Mouse (Mus musculus) embryonic facial prominence, embryonic 15.5 days (tissue): ENCODE data around the gene Olfr825. TPM values are rescaled to one million over a fixed set of nuclear protein-coding genes. Genes with fewer than 3 reads are reported as not detected.
"Not testable (repeated sequence)": the region's sequence is repeated elsewhere in the genome, so short reads cannot be mapped to it uniquely, and the experiment has no call there.

Source experiments
- ATAC-seq: fragments of 200-750 bp; cut with Nextera tagmentation; 2 replicates; pipeline ENCODE4 v1.8.0; 2017; ENCODE audit warnings: low read depth, moderate TSS enrichment; ENCODE audit not compliant: insufficient number of reproducible peaks, low FRiP score, low TSS enrichment
- H3K27ac ChIP-seq: fragments of 300-500 bp; sonication (generic); replicated peaks from 2 replicates; pipeline ENCODE4 v1.5.1; 2015; ENCODE audit warnings: mild to moderate bottlenecking, inconsistent platforms
- H3K27me3 ChIP-seq: fragments of 300-500 bp; sonication (generic); 2 replicates; pipeline ENCODE4 v1.6.1; 2015; ENCODE audit warnings: inconsistent platforms
- H3K36me3 ChIP-seq: fragments of 300-500 bp; sonication (generic); 2 replicates; pipeline ENCODE4 v1.6.1; 2015; ENCODE audit warnings: mild to moderate bottlenecking, inconsistent platforms
- H3K4me1 ChIP-seq: fragments of 300-500 bp; sonication (generic); 2 replicates; pipeline ENCODE4 v1.6.1; 2015; ENCODE audit warnings: inconsistent platforms
- H3K4me2 ChIP-seq: fragments of 300-500 bp; sonication (generic); replicated peaks from 2 replicates; pipeline ENCODE4 v1.6.1; 2015; ENCODE audit warnings: mild to moderate bottlenecking, inconsistent platforms
- H3K4me3 ChIP-seq: fragments of 300-500 bp; sonication (generic); replicated peaks from 2 replicates; pipeline ENCODE4 v1.5.1; 2015; ENCODE audit warnings: mild to moderate bottlenecking, inconsistent platforms
- H3K9ac ChIP-seq: fragments of 300-500 bp; sonication (generic); 2 replicates; pipeline ENCODE4 v1.6.1; 2015; ENCODE audit warnings: inconsistent platforms
- H3K9me3 ChIP-seq: fragments of 300-500 bp; sonication (generic); replicated peaks from 2 replicates; pipeline ENCODE4 v1.6.1; 2016; ENCODE audit warnings: inconsistent platforms
- WGBS: fragments of 180-500 bp; shearing (Covaris S2); methylation state at CpG from one replicate; pipeline ENCODE4 v1.1.7; 2015; 5-methylcytosine and 5-hydroxymethylcytosine counted together
- polyA plus RNA-seq: library from polyadenylated mRNA; unstranded; fragments of >200 nt; fragmentation: Nextera tagmentation; extraction: Ambion mirVana; gene quantifications from 2 replicates; pipeline ENCODE4 v1.2.1, GENCODE M21; 2015

The Olfr825 gene
- polyA plus RNA-seq: 0.27 TPM in 1 of 2 replicates, not detected in the other

GRCm38 (mm10) chr10:130166666-130167065 is at the start of gene Olfr825:
Olfr825 (minus strand) TSS chr10:130166766.
- H3K9me3 ChIP-seq: no peaks in the 10 kb centered on the region
- H3K4me2 ChIP-seq: no peak within 1 kb of the TSS
- no peaks in the 10 kb centered on the region for H3K27me3 ChIP-seq
- H3K36me3 ChIP-seq: no peaks in the 10 kb centered on the region
- no peak within 1 kb of the TSS for H3K27ac ChIP-seq
- ATAC-seq: no peak
- no peaks in the 10 kb centered on the region for H3K4me1 ChIP-seq
- H3K9ac ChIP-seq: no peak within 1 kb of the TSS
- H3K4me3 ChIP-seq: no peak within 1 kb of the TSS

GRCm38 (mm10) chr10:130214303-130214702 is 47.7 kb upstream of the Olfr825 start, which contains the start of gene Olfr827:
Olfr827 (minus strand) TSS chr10:130214403.
- Histone ChIP-seq H3K27ac (no peak within 1 kb of the TSS), H3K27me3 (no peaks in the 10 kb centered on the region), H3K36me3 (no peaks in the 10 kb centered on the region), H3K9ac (no peak within 1 kb of the TSS), H3K4me3 (no peak within 1 kb of the TSS), H3K9me3 (no peaks in the 10 kb centered on the region), H3K4me2 (no peak within 1 kb of the TSS), H3K4me1 (no peaks in the 10 kb centered on the region)
- WGBS: 74% methylated on average over 1 of the region's 1 CpGs
- ATAC-seq: no peak

GRCm38 (mm10) chr10:130184086-130184485 is 17.5 kb upstream of the Olfr825 start, which contains the start of gene Olfr826:
Olfr826 (minus strand) TSS chr10:130184186.
- Histone ChIP-seq H3K27me3 (no peaks in the 10 kb centered on the region), H3K36me3 (no peaks in the 10 kb centered on the region), H3K9me3 (no peaks in the 10 kb centered on the region), H3K4me2 (no peak within 1 kb of the TSS), H3K27ac (no peak within 1 kb of the TSS), H3K9ac (no peak within 1 kb of the TSS), H3K4me1 (no peaks in the 10 kb centered on the region), H3K4me3 (no peak within 1 kb of the TSS)
- 64% methylated on average over 1 of the region's 1 CpGs for WGBS
- ATAC-seq: no peak

GRCm38 (mm10) chr10:130165196-130165595 is 1.4 kb downstream of the Olfr825 start:
- H3K27ac ChIP-seq: no peak overlapping the region
- ATAC-seq: no peak
- no peaks in the 10 kb centered on the region for H3K9me3 ChIP-seq
- H3K4me2 ChIP-seq: no peak overlapping the region
- H3K27me3 ChIP-seq: no peaks in the 10 kb centered on the region
- no peaks in the 10 kb centered on the region for H3K36me3 ChIP-seq
- H3K9ac ChIP-seq: no peak overlapping the region
- no peak overlapping the region for H3K4me3 ChIP-seq
- H3K4me1 ChIP-seq: no peaks in the 10 kb centered on the region

DNA sequence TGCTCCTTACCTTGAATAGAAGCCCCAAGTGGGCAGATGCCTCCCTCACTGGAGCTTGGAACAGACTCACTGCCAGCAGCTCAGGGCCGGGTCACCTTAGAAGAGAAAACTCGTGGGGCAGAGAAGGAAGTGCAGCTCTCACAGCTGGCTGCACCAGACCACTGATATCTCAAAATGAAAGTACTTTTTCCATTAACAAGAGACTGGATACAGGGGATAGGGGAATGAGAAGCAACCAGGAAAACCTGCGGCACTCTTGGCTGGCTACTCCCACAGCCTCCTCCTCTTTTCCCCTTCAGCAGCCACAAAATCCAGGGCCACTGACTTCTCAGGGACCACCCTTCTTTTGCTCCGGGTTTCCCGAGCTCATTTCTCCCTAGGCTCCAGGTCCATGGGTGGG is 22.4 kb downstream of the Olfr825 start:
- Histone ChIP-seq H3K4me3 (no peak overlapping the region), H3K27ac (no peak overlapping the region), H3K4me1 (no peaks in the 10 kb centered on the region), H3K36me3 (no peaks in the 10 kb centered on the region), H3K27me3 (no peaks in the 10 kb centered on the region), H3K4me2 (no peak overlapping the region), H3K9me3 (no peaks in the 10 kb centered on the region), H3K9ac (no peak overlapping the region)
- 73% methylated on average over 5 of the region's 5 CpGs for WGBS
- no peak for ATAC-seq

DNA sequence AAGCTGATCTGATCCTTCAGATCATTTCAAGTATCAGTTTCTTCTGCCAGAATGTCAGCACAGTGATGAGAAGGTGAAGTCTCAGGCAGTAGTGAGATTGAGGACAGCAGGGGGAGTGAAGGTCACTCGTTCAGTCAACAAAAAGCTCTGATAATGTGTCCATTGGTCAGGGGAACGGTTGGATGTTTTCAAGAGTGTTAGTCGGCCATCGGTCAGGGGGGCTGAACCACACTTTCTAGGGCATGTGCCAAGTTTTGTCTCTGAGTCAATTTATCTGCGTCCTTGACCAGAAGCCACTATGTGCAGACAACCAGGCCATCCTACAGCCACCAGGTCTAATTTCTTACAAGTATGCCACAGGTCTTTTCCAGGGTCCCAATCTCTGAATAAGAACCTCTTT is 24.1 kb downstream of the Olfr825 start:
- not testable (repeated sequence) for H3K4me3 ChIP-seq, H3K4me2 ChIP-seq, H3K9me3 ChIP-seq, H3K27me3 ChIP-seq, H3K27ac ChIP-seq, H3K36me3 ChIP-seq, ATAC-seq, H3K4me1 ChIP-seq, H3K9ac ChIP-seq
- WGBS: 82% methylated on average over 5 of the region's 5 CpGs

DNA sequence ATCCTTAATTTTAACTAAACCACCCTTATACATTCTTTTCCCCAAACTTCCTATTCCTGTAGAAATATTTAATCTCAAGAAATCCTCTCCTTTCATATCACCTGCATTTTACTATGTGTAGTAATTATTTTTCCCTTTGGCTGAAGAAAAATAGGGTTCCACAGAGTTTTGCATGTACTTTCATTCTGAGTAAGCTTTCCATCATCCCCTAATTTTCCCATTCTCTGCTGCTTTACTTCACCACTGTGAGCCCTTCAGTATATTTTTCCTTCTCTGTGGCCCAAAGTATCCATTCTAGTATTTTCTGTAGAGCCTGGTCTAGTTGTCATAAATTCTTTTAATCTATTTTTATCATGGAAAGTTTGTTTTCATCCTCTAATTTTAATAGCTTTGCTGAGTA is 31.8 kb downstream of the Olfr825 start:
- Histone ChIP-seq H3K4me1 (no peaks in the 10 kb centered on the region), H3K36me3 (no peaks in the 10 kb centered on the region), H3K27ac (no peak overlapping the region), H3K4me3 (no peak overlapping the region), H3K9me3 (no peaks in the 10 kb centered on the region), H3K4me2 (no peak overlapping the region), H3K9ac (no peak overlapping the region), H3K27me3 (no peaks in the 10 kb centered on the region)
- ATAC-seq: no peak

- ATAC-seq, H3K4me1 ChIP-seq, H3K9me3 ChIP-seq, H3K36me3 ChIP-seq, H3K27ac ChIP-seq, H3K4me2 ChIP-seq, H3K4me3 ChIP-seq, H3K27me3 ChIP-seq, H3K9ac ChIP-seq: not testable (repeated sequence)
Observed at GRCm38 (mm10) chr10:130129900-130130299, 36.7 kb downstream of the Olfr825 start, which contains the start of gene Olfr824. Olfr824 (minus strand) TSS chr10:130130000.

GRCm38 (mm10) chr10:130116045-130116444 is 50.5 kb downstream of the Olfr825 start:
- H3K4me2 ChIP-seq, H3K9me3 ChIP-seq, H3K27ac ChIP-seq, H3K4me1 ChIP-seq, H3K27me3 ChIP-seq, H3K36me3 ChIP-seq, ATAC-seq, H3K9ac ChIP-seq, H3K4me3 ChIP-seq: not testable (repeated sequence)
- WGBS: 63% methylated on average over 3 of the region's 3 CpGs

DNA sequence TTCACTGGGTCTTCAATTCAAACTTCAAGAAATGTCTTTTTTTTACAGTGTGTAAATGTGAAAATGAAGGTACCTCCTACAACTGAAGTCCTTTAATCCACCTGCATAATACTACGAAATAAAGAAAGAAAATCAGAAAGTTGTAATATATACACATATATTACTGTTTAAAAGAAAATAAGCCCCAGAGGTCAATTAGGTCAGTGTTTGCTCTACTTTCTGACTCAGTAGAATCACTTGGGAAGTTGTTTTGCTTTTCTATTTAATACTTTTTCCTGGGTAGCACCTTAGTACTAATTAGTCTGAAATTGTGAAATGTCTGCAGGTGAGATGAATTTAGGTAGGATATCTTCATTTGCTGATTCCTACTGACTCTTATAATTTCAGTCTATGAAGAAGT is 51.3 kb downstream of the Olfr825 start, which contains the start of gene Olfr823:
TSS of gene Olfr823 (minus strand) at position 101 of the 400 bp plus-strand sequence.
- not testable (repeated sequence) for H3K36me3 ChIP-seq, H3K4me3 ChIP-seq, H3K9ac ChIP-seq, H3K4me1 ChIP-seq, H3K27me3 ChIP-seq, H3K9me3 ChIP-seq, ATAC-seq, H3K4me2 ChIP-seq, H3K27ac ChIP-seq
- 84% methylated on average over 1 of the region's 1 CpGs for WGBS
